Mouse (Mus musculus): Measurements from ENCODE around the gene Adamts7.

Adamts7 gene

GRCm38 (mm10) chr9:90198531-90199449 lies 35.9 kb downstream of the Adamts7 start:
- no peak for DNase-seq

- no peak for DNase-seq
Measured at GRCm38 (mm10) chr9:90199611-90200010, 36.7 kb downstream of the Adamts7 start.

DNA sequence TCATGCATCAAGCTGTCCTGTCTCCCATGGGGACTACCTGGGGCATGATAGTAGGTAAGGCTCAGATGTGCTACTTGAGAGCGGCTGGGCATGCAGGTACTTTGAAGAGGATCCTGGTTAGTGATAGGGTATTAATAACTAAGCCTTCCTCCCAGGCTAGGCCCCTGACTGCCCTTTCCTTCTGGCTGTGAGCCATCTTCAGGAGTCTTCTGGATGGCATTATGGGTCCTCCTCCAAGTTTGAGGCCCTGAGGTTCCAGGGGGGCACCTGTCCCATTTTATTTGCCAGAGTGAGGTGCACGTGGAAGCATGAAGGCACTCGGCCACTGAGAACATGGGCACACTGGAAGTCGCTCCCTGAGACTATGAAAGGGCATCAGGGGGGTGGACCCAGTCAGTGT lies 37.6 kb downstream of the Adamts7 start:
- DNase-seq: no peak

DNA sequence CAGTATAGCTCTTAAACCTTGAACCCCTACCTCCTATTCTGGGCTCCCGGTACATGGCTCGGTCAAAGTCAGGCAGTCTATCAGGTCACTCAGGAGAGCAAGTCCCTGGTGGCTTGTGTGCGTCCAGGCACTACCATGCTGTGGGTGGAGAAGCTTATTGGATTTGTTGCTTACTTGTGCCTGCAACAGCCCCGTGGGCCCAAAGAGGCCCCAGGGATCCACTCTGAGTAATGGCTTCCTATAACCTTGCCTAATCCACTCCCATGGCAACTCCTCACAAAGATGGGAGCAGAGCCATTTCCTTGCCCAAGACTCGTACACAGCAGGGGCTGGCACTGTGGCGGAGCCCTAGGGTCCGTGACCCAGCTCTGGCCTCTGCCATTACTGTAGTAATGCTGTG lies 38.2 kb downstream of the Adamts7 start:
- no peak for DNase-seq

DNA sequence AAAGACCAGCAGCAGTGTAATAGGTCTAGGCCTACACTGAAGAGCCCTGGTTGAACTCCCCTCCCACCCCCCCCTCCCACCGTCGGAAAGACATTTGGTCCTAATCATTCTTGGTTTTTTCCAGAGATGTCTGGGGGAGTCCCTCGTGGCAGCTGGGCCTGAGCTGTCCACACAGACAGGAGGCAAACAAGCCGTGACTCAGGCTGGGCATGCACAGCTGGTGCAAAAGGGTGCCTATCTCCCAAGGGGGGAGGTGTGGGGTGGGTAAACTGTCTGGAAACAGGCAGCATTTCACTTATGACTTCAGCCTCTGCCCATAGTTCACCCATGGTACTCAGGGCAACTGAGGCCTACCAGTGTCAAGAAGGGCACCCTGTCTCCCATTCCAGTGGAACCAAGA lies 38.7 kb downstream of the Adamts7 start:
- DNase-seq: no peak

DNA sequence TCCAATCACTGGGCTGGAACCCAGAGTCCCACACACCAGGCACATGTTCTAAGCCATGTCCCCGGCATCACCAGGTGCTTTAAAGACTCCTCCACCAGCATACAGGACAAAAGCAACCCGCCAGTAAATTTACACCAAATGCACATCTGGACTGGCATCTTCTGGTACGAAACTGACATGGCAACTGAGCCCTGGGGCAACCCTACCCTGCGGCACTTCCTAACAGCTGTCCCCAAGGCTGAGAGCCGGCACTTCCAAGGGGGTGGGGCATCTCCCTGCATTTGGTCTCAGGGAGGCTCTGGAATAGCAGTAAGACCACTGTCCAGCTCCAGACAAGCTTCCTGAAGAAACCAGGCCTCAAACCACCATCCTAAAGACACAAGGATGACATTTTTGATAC lies 40.4 kb downstream of the Adamts7 start:
- DNase-seq: no peak

DNA sequence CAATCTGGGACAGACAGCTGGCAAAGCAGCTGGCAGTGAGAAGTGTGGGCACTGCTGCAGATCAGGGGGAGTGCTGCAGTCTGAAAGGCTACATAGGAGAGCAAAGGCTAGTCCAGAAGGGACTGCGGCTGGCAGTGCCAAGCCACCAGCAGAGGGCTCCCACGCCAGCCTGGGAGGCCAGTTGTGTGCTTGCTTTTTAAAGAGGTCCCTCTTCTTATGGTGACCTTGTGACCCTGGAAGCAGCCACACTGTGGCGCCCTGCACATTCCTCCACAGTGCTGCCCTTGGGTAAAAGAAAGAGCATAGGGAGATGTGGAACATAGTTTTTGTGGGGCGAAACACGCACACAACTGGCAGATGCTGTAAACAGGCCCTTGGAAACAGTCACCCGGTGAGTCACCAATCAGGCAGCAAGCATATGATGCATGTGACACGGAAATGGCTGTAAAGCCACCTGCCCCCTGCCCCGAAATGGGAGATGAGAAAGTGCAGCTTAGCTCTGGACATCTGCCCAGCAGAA lies 41.6 kb downstream of the Adamts7 start:
- no peak for DNase-seq

- DNase-seq: peak; percentile 90
Measured at GRCm38 (mm10) chr9:90206500-90206899, 43.6 kb downstream of the Adamts7 start.

- DNase-seq: no peak
Measured at GRCm38 (mm10) chr9:90207808-90208207, 44.9 kb downstream of the Adamts7 start.

GRCm38 (mm10) chr9:90208655-90209054 lies 45.8 kb downstream of the Adamts7 start:
- no peak for DNase-seq

DNA sequence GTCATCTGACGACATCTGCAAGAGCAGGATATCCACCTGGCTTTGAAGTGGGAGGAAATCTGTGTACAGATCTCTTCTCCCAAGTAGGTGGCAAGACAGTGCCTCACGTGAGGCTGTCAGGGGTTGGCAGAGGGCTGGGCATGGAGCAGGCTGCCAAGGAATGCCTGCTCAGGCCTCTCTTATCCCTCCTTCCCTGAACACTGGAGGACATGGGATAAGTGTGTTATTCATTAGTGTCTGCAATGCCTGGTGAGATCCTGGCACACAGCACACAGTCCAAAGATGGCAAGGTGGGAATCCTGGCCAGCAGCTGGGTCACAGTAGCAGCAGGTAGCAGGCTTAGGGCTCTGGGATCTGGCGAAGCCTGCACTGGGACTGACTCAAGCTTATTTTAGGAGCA lies 50.3 kb downstream of the Adamts7 start:
- no peak for DNase-seq

DNA sequence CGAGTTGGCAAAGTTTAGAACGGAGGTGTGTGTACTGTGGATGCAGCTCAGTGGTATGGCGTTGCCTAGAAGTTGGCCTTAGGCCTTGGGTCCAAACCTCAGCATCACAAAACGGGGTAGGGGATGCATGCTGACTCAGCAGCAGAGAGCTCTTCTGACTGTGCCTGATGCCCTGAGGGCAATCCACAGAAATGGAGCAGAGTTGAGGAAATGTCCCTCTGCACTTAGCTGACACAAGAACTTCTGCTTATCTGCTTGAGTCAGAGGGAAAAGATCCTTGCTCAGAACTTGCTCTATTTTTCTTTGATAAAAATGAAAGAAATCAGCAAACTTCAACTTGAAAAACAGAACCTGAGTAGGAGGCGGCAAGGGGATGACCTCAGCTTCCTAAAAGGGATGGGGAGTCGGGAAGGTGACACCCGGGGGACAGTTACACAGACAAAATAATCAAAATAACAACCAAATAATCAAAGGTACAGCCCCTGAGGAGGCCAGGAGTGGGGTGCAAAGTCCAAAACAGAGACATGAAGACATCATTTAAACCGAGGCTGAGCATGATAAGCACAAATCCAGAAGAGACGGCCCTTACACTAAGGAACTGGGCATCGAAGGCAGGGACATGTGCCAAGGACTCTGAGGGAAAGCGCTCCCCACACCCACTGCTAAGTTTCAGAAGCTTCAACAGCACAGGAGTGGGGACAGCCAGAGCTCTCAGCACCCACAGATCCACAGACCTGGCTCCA lies 53.6 kb downstream of the Adamts7 start:
- DNase-seq: no peak

DNA sequence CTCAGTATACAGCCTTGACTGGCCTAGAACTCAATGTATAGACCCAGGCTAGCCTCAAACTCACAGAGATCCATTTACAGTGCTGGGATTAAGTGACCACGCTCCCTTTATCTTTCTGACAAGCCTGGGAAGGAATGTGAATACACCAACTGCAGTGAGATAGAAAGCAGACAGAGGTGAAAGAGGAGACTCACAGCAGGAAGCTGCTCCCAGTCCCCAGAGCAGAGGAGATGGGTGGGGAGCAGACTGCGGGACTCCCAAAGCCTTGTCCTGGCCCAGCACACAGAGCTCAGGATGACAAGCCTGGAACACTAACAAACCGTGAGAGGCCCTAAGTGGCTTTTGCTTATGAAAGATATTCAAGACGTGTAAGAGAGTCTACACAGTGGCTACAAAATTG lies 54.6 kb downstream of the Adamts7 start:
- no peak for DNase-seq

- DNase-seq: no peak
Measured at GRCm38 (mm10) chr9:90222275-90222674, 59.4 kb downstream of the Adamts7 start.

GRCm38 (mm10) chr9:90226081-90226741 lies 63.3 kb downstream of the Adamts7 start:
- no peak for DNase-seq

DNA sequence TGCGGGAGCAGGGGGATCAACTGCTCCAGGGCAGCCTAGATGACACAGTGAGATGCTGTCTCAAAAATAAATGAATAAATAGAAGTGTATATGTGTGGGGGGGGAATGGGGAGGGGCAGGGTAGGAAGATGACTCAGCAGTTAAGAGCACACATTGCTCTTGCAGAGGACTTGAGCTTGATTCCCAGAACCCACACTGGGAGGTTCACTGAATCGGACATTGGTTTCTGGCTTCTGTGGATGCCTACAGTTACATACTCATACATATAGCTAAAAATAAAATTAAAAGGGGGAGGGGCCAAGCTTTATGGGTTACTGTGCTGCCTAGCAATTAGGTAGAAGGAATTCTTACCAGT lies 63.9 kb downstream of the Adamts7 start:
- no peak for DNase-seq

DNA sequence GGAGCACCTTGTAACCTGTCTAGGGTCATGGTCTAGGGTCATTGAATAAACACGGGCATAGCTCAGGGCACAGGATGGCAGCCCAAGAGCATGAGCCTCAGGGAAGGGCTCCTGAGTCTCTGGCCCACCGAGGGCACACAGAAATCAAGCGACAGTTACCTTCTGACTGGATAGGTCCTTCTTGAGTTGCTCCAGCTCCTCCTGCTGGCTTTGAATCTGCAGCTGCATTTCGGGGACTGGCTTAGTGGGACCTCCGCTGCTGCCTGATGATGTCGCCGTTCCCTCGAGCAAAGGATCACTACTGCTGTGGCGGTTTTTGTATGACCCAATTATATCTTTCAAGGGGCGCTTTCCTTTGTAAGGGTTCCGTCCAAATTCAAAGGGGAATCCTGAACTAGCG lies 64.3 kb downstream of the Adamts7 start:
- DNase-seq: no peak

DNA sequence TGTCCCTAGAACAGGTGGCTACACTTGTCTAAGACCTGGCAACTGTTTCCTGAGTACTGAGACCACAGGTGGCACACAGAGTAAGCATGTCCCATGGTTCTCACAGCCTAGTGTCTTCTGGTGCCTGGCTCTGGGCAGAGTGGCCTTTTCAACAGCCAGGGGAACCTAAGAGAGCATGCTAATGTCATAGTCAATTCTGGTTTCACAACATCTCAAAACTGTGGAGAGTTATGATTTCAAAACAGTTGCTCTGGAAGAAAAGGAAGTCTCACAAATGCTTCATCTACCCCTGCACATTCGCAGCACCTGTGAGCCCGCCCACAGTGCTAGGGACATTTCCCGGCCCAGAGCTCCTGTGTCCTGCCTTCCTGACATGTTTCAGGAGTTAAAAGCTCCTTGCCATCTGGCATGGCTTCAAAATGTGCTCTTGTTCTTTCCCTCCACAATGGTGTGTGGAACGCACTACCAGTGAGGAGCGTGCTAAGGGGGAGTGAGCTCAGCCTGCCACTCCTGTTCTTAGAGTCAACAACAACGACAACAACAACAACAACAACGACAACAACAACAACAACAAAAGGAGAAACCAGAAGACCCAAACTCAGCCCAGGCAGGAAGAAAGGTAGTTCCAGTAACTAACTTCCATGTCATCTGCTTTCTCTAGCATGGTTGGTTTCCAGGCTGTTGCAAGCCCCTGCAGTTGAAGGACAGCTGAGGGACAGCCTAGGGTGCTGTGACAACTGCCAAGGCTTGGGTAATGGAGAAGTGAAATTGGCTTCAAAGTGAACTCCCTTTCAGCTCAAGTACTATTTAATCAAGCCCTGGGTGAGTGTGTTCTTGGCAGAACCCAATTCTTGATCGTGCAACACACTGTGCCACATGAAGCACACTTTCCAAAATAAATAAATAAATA lies 70.2 kb downstream of the Adamts7 start:
- peak; percentile 44 for DNase-seq

DNA sequence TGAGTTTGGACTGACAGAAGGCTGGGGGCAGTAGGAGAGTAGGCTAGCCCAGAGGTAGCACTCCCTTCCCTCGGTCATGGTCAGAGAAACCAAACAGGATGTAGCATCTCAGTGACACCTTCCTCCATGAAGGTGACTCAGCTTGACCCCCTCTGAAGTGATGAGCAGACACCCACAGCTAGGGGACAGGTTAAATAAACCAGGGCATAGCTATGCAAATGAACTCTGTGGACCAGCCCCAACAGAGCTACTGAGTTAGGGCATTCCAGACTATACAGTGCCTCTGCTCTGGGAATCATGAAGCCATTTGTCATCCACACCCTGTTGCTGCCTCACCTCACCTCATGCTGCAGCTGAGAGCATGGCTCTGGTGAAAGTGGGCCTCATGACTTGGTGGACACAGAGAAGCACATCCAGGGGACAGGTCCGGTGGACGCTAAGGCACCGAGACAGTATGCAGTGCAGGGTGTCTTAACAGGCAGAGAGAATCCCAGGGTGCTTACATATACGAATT lies 71.1 kb downstream of the Adamts7 start:
- DNase-seq: no peak

GRCm38 (mm10) chr9:90234786-90235185 lies 71.9 kb downstream of the Adamts7 start:
- DNase-seq: no peak

GRCm38 (mm10) chr9:90235258-90235882 lies 72.5 kb downstream of the Adamts7 start:
- DNase-seq: no peak

DNA sequence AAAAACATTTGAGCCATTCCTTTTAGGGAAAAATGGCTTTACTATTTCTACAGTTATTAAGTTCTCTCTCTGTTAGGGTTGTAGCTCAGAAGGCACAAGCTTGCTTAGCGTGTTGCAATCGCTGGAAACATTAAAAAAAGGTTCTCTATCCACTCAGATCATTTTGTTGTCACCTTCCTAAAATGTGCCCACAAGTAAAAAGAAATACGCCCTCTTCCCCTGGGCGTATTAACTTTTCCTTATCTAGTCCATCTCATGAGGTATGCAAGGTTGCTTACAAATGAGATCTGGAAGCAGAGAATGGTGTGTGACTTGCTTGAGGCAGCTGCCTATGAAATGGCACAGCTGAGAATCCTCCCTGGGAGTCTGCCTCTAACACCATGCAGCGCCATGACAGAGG lies 73.9 kb downstream of the Adamts7 start:
- no peak for DNase-seq

Measured in thymus, postnatal 14 days (tissue).